Mouse (Mus musculus) heart, embryonic 10.5 days (tissue): Measurements from ENCODE around the gene Epha3. TPM values are rescaled to one million over a fixed set of nuclear protein-coding genes. Genes with fewer than 3 reads are reported as not detected.

ENCODE experiments used
- DNase-seq: peaks from one replicate; pipeline ENCODE4 v3.0.0-alpha.2; 2017; ENCODE audit warnings: low spot score
- H3K27ac ChIP-seq: fragments of 300-500 bp; sonication (generic); 2 replicates; pipeline ENCODE4 v1.5.1; 2016; ENCODE audit warnings: mild to moderate bottlenecking
- H3K27me3 ChIP-seq: fragments of 300-500 bp; sonication (generic); 2 replicates; pipeline ENCODE4 v1.6.1; 2016; ENCODE audit warnings: mild to moderate bottlenecking; ENCODE audit not compliant: poor library complexity, insufficient read depth, severe bottlenecking
- H3K36me3 ChIP-seq: fragments of 300-500 bp; sonication (generic); 2 replicates; pipeline ENCODE4 v1.6.1; 2016; ENCODE audit warnings: mild to moderate bottlenecking, moderate library complexity
- H3K4me1 ChIP-seq: fragments of 300-500 bp; sonication (generic); 2 replicates; pipeline ENCODE4 v1.6.1; 2016; ENCODE audit warnings: mild to moderate bottlenecking
- H3K4me3 ChIP-seq: fragments of 300-500 bp; sonication (generic); 2 replicates; pipeline ENCODE4 v1.5.1; 2016; ENCODE audit warnings: mild to moderate bottlenecking, moderate library complexity
- H3K9me3 ChIP-seq: fragments of 300-500 bp; sonication (generic); 2 replicates; pipeline ENCODE4 v1.6.1; 2016; ENCODE audit warnings: mild to moderate bottlenecking, moderate library complexity
- WGBS: fragments of 180-500 bp; shearing (Covaris S2); methylation state at CpG from one replicate; pipeline ENCODE4 v1.1.7; 2016; 5-methylcytosine and 5-hydroxymethylcytosine counted together
- polyA plus RNA-seq: library from polyadenylated mRNA; unstranded; fragments of >200 nt; fragmentation: Nextera tagmentation; extraction: Ambion mirVana; gene quantifications from 2 replicates; pipeline ENCODE4 v1.2.1, GENCODE M21; 2016

Gene Epha3
- polyA plus RNA-seq, 1 experiment from 2014 or later = 20.4 TPM

GRCm38 (mm10) chr16:63772566-63772965 lies 91.4 kb downstream of the Epha3 start:
- Histone ChIP-seq H3K4me3 (no peak overlapping the region), H3K4me1 (no peaks in the 10 kb centered on the region), H3K9me3 (no peaks in the 10 kb centered on the region), H3K27ac (no peak overlapping the region), H3K36me3 (no peaks in the 10 kb centered on the region), H3K27me3 (no peaks in the 10 kb centered on the region)
- WGBS = 87% methylated on average over 3 of the region's 3 CpGs
- no peak for DNase-seq

- 83% methylated on average over 5 of the region's 5 CpGs for WGBS
Measured at GRCm38 (mm10) chr16:63767589-63767988, 96.4 kb downstream of the Epha3 start.

GRCm38 (mm10) chr16:63761177-63761576 lies 102.8 kb downstream of the Epha3 start:
- no peaks in the 10 kb centered on the region for H3K36me3 ChIP-seq
- no peak overlapping the region for H3K27ac ChIP-seq
- H3K9me3 ChIP-seq = no peaks in the 10 kb centered on the region
- H3K4me1 ChIP-seq = no peaks in the 10 kb centered on the region
- 85% methylated on average over 4 of the region's 4 CpGs for WGBS
- no peak overlapping the region for H3K4me3 ChIP-seq
- no peaks in the 10 kb centered on the region for H3K27me3 ChIP-seq
- DNase-seq = no peak

More at GRCm38 (mm10) chr16:63767589-63767988, 96.4 kb downstream of the Epha3 start:
- Histone ChIP-seq H3K4me3 (no peak overlapping the region), H3K9me3 (no peaks in the 10 kb centered on the region), H3K36me3 (no peaks in the 10 kb centered on the region), H3K27ac (no peak overlapping the region), H3K27me3 (no peaks in the 10 kb centered on the region), H3K4me1 (no peaks in the 10 kb centered on the region)
- DNase-seq = no peak

GRCm38 (mm10) chr16:63760112-63760511 lies 103.9 kb downstream of the Epha3 start:
- H3K4me3 ChIP-seq = no peak overlapping the region
- 65% methylated on average over 2 of the region's 2 CpGs for WGBS

GRCm38 (mm10) chr16:63753052-63753451 lies 110.9 kb downstream of the Epha3 start:
- Histone ChIP-seq H3K4me3 (no peak overlapping the region), H3K9me3 (no peaks in the 10 kb centered on the region), H3K4me1 (no peaks in the 10 kb centered on the region), H3K27ac (no peak overlapping the region), H3K36me3 (no peaks in the 10 kb centered on the region), H3K27me3 (no peaks in the 10 kb centered on the region)
- 7% methylated on average over 3 of the region's 3 CpGs for WGBS
- no peak for DNase-seq

More at GRCm38 (mm10) chr16:63760112-63760511, 103.9 kb downstream of the Epha3 start:
- DNase-seq = peak; percentile 52
- Histone ChIP-seq H3K36me3 (no peaks in the 10 kb centered on the region), H3K27me3 (no peaks in the 10 kb centered on the region), H3K4me1 (no peaks in the 10 kb centered on the region), H3K9me3 (no peaks in the 10 kb centered on the region), H3K27ac (no peak overlapping the region)

- no peak overlapping the region for H3K4me3 ChIP-seq
Measured at GRCm38 (mm10) chr16:63747817-63748216, 116.2 kb downstream of the Epha3 start.

GRCm38 (mm10) chr16:63745465-63745864 lies 118.5 kb downstream of the Epha3 start:
- 77% methylated on average over 5 of the region's 5 CpGs for WGBS
- no peak overlapping the region for H3K4me3 ChIP-seq
- no peaks in the 10 kb centered on the region for H3K27me3 ChIP-seq
- no peak overlapping the region for H3K27ac ChIP-seq
- H3K9me3 ChIP-seq = no peaks in the 10 kb centered on the region
- DNase-seq = no peak
- no peaks in the 10 kb centered on the region for H3K4me1 ChIP-seq
- no peaks in the 10 kb centered on the region for H3K36me3 ChIP-seq

More at GRCm38 (mm10) chr16:63747817-63748216, 116.2 kb downstream of the Epha3 start:
- Histone ChIP-seq H3K36me3 (no peaks in the 10 kb centered on the region), H3K4me1 (no peaks in the 10 kb centered on the region), H3K27ac (no peak overlapping the region), H3K9me3 (no peaks in the 10 kb centered on the region), H3K27me3 (no peaks in the 10 kb centered on the region)
- DNase-seq = no peak
- 75% methylated on average over 2 of the region's 2 CpGs for whole genome bisulfite sequencing

GRCm38 (mm10) chr16:63743208-63743854 lies 120.6 kb downstream of the Epha3 start:
- no peak overlapping the region for H3K27ac ChIP-seq
- DNase-seq = no peak
- 41% methylated on average over 9 of the region's 9 CpGs for WGBS
- H3K27me3 ChIP-seq = no peaks in the 10 kb centered on the region
- H3K4me1 ChIP-seq = no peaks in the 10 kb centered on the region
- no peaks in the 10 kb centered on the region for H3K36me3 ChIP-seq
- H3K9me3 ChIP-seq = no peaks in the 10 kb centered on the region
- H3K4me3 ChIP-seq = no peak overlapping the region

- H3K36me3 ChIP-seq = no peaks in the 10 kb centered on the region
- no peaks in the 10 kb centered on the region for H3K27me3 ChIP-seq
- H3K9me3 ChIP-seq = no peaks in the 10 kb centered on the region
- no peak overlapping the region for H3K27ac ChIP-seq
- no peak for DNase-seq
- WGBS = 62% methylated on average over 1 of the region's 1 CpGs
- no peaks in the 10 kb centered on the region for H3K4me1 ChIP-seq
- H3K4me3 ChIP-seq = no peak overlapping the region
Measured at GRCm38 (mm10) chr16:63719235-63719634, 144.7 kb downstream of the Epha3 start.

- 90% methylated on average over 4 of the region's 4 CpGs for WGBS
- Histone ChIP-seq H3K36me3 (no peaks in the 10 kb centered on the region), H3K27ac (no peak overlapping the region), H3K4me3 (no peak overlapping the region), H3K9me3 (no peaks in the 10 kb centered on the region), H3K27me3 (no peaks in the 10 kb centered on the region), H3K4me1 (no peaks in the 10 kb centered on the region)
- no peak for DNase-seq
Measured at GRCm38 (mm10) chr16:63717317-63717716, 146.7 kb downstream of the Epha3 start.

- no peaks in the 10 kb centered on the region for H3K9me3 ChIP-seq
- no peak overlapping the region for H3K27ac ChIP-seq
- no peaks in the 10 kb centered on the region for H3K27me3 ChIP-seq
- 80% methylated on average over 17 of the region's 17 CpGs for WGBS
- no peak overlapping the region for H3K4me3 ChIP-seq
- DNase-seq = peak; percentile 65
- H3K4me1 ChIP-seq = no peaks in the 10 kb centered on the region
- H3K36me3 ChIP-seq = no peaks in the 10 kb centered on the region
Measured at GRCm38 (mm10) chr16:63706912-63707868, 156.8 kb downstream of the Epha3 start.

GRCm38 (mm10) chr16:63689371-63689770 lies 174.6 kb downstream of the Epha3 start:
- Histone ChIP-seq H3K9me3 (no peaks in the 10 kb centered on the region), H3K27ac (0 out of 2 replicates have a peak overlapping the region, but pooled peaks have one; percentile 36), H3K27me3 (no peaks in the 10 kb centered on the region), H3K4me3 (no peak overlapping the region), H3K4me1 (0 out of 2 replicates have a peak, but pooled peaks cover 3% of the 10 kb centered on the region), H3K36me3 (no peaks in the 10 kb centered on the region)
- WGBS = 46% methylated on average over 3 of the region's 3 CpGs
- DNase-seq = no peak

GRCm38 (mm10) chr16:63684211-63684610 lies 179.8 kb downstream of the Epha3 start:
- Histone ChIP-seq H3K4me3 (no peak overlapping the region), H3K27me3 (no peaks in the 10 kb centered on the region), H3K36me3 (no peaks in the 10 kb centered on the region), H3K9me3 (no peaks in the 10 kb centered on the region), H3K4me1 (0 out of 2 replicates have a peak, but pooled peaks cover 3% of the 10 kb centered on the region), H3K27ac (no peak overlapping the region)
- no peak for DNase-seq
- WGBS = 71% methylated on average over 4 of the region's 4 CpGs
